Mouse (Mus musculus) NIH3T3 (cell line): ENCODE measurements around the gene Scgb2b20.
"Not testable (repeated sequence)": the region's sequence is repeated elsewhere in the genome, so short reads cannot be mapped to it uniquely, and the experiment has no call there.

Experiments
- DNase-seq: peaks from one replicate; pipeline ENCODE4 v3.0.0-alpha.2; 2012; ENCODE audit warnings: low read depth

The Scgb2b20 gene

DNA sequence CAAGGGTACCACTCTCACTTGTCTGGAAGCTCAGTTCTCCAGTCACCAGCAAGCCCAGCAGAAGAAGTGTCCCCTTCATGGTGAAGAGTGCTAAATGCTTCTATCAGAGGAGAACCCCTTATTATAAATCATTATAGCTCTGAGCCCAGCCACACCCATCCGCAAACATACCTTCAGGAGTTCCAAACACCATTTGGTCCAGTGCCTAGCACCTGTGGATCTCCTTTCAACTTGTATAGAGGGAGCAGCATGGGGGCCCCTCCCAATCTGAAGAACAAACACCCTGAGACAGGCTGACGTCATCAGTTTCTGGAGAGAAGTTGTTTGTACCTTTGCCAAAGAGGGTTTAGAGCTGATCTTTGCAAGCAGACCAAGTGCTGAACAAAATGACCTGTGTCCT, at the start of gene Scgb2b20:
Gene Scgb2b20 (minus strand): TSS at position 101 of the 400 bp plus-strand sequence.
- DNase-seq = not testable (repeated sequence)

DNA sequence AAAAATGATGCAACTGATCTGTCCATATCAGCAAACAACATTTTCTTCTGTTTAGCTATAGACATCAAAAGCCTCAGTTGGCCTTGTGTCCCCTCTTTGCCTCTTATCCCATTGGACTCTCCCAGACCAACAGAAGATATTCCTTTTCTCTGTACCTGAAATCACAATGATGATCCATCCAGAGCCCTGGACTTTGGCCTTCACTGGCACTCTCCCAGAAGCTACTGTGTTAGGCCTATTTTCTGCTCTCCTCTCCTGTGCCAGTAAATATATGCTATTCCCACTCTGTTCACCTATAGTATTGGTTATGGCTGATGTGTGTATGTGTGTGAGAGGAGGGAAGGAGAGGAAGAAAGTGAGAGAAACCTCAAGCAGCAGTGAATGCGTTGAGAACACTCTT, 43.6 kb upstream of the Scgb2b20 start:
- DNase-seq = not testable (repeated sequence)

DNA sequence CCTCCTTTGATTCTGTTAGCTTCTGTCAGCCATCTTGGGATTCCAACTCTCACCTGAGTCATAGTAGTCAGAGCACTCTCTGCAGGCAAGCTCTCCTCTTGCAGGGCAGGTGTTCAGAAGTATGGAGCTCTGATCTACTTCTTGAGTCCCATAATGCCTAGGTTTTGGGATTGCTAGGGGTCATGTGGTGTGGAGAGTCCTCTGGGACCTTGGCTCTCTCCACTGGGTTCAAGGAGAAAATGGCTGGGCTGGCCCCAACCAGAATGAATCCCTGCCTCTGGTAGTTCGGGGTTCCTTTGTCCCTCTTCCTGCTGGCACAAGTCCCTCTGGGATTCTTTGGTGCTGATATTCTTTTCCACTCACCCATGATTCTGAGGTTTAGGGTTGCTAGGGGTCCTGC, 35.5 kb upstream of the Scgb2b20 start:
- no peak for DNase-seq

DNA sequence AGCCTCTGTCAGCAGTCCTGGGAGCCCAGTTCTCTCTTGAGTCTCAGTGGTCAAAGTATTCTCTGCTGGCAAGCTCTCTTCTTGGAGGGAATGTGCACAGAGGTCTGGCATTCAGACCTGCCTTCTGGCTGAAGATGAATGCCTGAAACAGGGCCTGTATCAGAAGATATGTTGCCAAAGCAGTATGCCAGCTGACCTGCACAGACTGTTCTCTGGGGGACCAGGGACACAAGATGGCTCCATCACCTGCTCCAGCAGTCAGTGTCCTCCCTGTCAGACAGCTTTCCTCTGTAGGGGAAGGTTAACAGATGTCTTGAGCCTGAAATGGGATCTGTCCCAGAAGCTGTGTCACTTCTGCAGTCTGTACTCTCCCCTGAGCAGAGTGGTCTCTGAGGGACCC, 33.6 kb upstream of the Scgb2b20 start:
- not testable (repeated sequence) for DNase-seq

DNA sequence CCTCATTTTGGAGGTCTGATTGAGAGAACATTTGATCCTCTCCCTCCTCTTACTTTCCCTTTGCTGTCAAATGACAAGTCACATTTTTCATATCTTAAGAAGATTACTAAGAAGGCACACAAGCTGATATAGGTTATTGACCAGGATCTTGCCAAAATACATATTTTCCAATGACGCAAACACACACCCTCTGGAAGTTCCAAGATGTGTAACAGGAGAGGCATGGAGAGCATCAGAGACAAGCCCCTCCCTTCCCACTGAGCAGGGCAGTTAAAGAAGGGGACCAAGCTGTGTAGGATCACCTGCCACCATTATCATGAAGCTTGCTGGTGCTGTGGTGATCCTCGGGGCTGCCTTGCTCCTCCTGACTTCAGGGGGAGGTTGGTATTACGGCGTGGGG, 6.8 kb upstream of the Scgb2b20 start, which contains the start of gene Scgb1b20:
Gene Scgb1b20 (plus strand): TSS at position 301 of the 400 bp plus-strand sequence.
- not testable (repeated sequence) for DNase-seq
